Mouse (Mus musculus) limb, embryonic 13.5 days (tissue): Measurements from ENCODE around the gene Fktn. TPM values are rescaled to one million over a fixed set of nuclear protein-coding genes. Genes with fewer than 3 reads are reported as not detected.
"Not testable (repeated sequence)": the region's sequence is repeated elsewhere in the genome, so short reads cannot be mapped to it uniquely, and the experiment has no call there.

Source experiments
- ATAC-seq: fragments of 200-750 bp; cut with Nextera tagmentation; 2 replicates; pipeline ENCODE4 v1.8.0; 2017; ENCODE audit warnings: low read depth, moderate number of reproducible peaks, moderate TSS enrichment; ENCODE audit not compliant: low FRiP score
- H3K27ac ChIP-seq: fragments of 300-500 bp; sonication (generic); 2 replicates; pipeline ENCODE4 v1.5.1; 2015; ENCODE audit warnings: inconsistent platforms, mild to moderate bottlenecking, moderate library complexity
- H3K27me3 ChIP-seq: fragments of 300-500 bp; sonication (generic); 2 replicates; pipeline ENCODE4 v1.6.1; 2015; ENCODE audit warnings: mild to moderate bottlenecking, inconsistent platforms
- H3K36me3 ChIP-seq: fragments of 300-500 bp; sonication (generic); 2 replicates; pipeline ENCODE4 v1.6.1; 2015; ENCODE audit warnings: inconsistent platforms, mild to moderate bottlenecking, moderate library complexity
- H3K4me1 ChIP-seq: fragments of 300-500 bp; sonication (generic); 2 replicates; pipeline ENCODE4 v1.6.1; 2015; ENCODE audit warnings: inconsistent platforms
- H3K4me2 ChIP-seq: fragments of 300-500 bp; sonication (generic); replicated peaks from 2 replicates; pipeline ENCODE4 v1.6.1; 2015; ENCODE audit warnings: inconsistent platforms, mild to moderate bottlenecking, moderate library complexity
- H3K4me3 ChIP-seq: fragments of 300-500 bp; sonication (generic); 2 replicates; pipeline ENCODE4 v1.5.1; 2015; ENCODE audit warnings: moderate library complexity, mild to moderate bottlenecking, inconsistent platforms
- H3K9ac ChIP-seq: fragments of 300-500 bp; sonication (generic); 2 replicates; pipeline ENCODE4 v1.6.1; 2015; ENCODE audit warnings: mild to moderate bottlenecking, inconsistent platforms
- H3K9me3 ChIP-seq: fragments of 300-500 bp; sonication (generic); 2 replicates; pipeline ENCODE4 v1.6.1; 2016; ENCODE audit warnings: inconsistent platforms
- WGBS: fragments of 180-500 bp; shearing (Covaris S2); methylation state at CpG from one replicate; pipeline ENCODE4 v1.1.7; 2015; 5-methylcytosine and 5-hydroxymethylcytosine counted together
- polyA plus RNA-seq: library from polyadenylated mRNA; unstranded; fragments of >200 nt; fragmentation: Nextera tagmentation; extraction: Ambion mirVana; gene quantifications from 2 replicates; pipeline ENCODE4 v1.2.1, GENCODE M21; 2015

Fktn gene
- 12.6 and 13.4 TPM in 2 replicates for polyA plus RNA-seq

GRCm38 (mm10) chr4:53713704-53714050, at the start of gene Fktn:
Gene Fktn (plus strand): TSS chr4:53713998.
- peaks cover 4% of the 10 kb centered on the region; the same call in 1 of the 2 replicates for H3K36me3 ChIP-seq
- peak within 1 kb of the TSS; percentile 65 for H3K4me3 ChIP-seq
- peaks cover 8% of the 10 kb centered on the region; the same call in 1 of the 2 replicates for H3K4me1 ChIP-seq
- no peaks in the 10 kb centered on the region for H3K27me3 ChIP-seq
- no peaks in the 10 kb centered on the region for H3K9me3 ChIP-seq
- peak; percentile 79 for ATAC-seq
- peak within 1 kb of the TSS; percentile 79 for H3K27ac ChIP-seq
- 3% methylated on average over 7 of the region's 7 CpGs for WGBS
- peak within 1 kb of the TSS; percentile 87 for H3K9ac ChIP-seq
- peak within 1 kb of the TSS; percentile 86 for H3K4me2 ChIP-seq

GRCm38 (mm10) chr4:53682092-53682491, 31.7 kb upstream of the Fktn start:
- WGBS: 83% methylated on average over 8 of the region's 8 CpGs
- Histone ChIP-seq H3K9ac (no peak overlapping the region), H3K4me2 (no peak overlapping the region), H3K4me1 (no peaks in the 10 kb centered on the region), H3K27me3 (no peaks in the 10 kb centered on the region), H3K4me3 (no peak overlapping the region), H3K36me3 (peaks cover 31% of the 10 kb centered on the region), H3K27ac (no peak overlapping the region), H3K9me3 (no peaks in the 10 kb centered on the region)
- ATAC-seq: no peak

- WGBS: 91% methylated on average over 4 of the region's 4 CpGs
- H3K9me3 ChIP-seq: no peaks in the 10 kb centered on the region
- H3K4me2 ChIP-seq: no peak overlapping the region
- H3K36me3 ChIP-seq: peaks cover 14% of the 10 kb centered on the region
- no peaks in the 10 kb centered on the region for H3K27me3 ChIP-seq
- H3K9ac ChIP-seq: no peak overlapping the region
- H3K4me3 ChIP-seq: no peak overlapping the region
- H3K4me1 ChIP-seq: no peaks in the 10 kb centered on the region
- H3K27ac ChIP-seq: no peak overlapping the region
- no peak for ATAC-seq
Observed at GRCm38 (mm10) chr4:53688965-53689364, 24.8 kb upstream of the Fktn start.

- H3K4me2 ChIP-seq: no peak overlapping the region
- no peaks in the 10 kb centered on the region for H3K4me1 ChIP-seq
- WGBS: 70% methylated on average over 1 of the region's 1 CpGs
- H3K27ac ChIP-seq: no peak overlapping the region
- H3K36me3 ChIP-seq: peaks cover 20% of the 10 kb centered on the region
- H3K9ac ChIP-seq: no peak overlapping the region
- no peaks in the 10 kb centered on the region for H3K9me3 ChIP-seq
- H3K4me3 ChIP-seq: no peak overlapping the region
- H3K27me3 ChIP-seq: no peaks in the 10 kb centered on the region
- ATAC-seq: no peak
Observed at GRCm38 (mm10) chr4:53691418-53691817, 22.4 kb upstream of the Fktn start.

- H3K4me1 ChIP-seq, H3K4me2 ChIP-seq, ATAC-seq, H3K4me3 ChIP-seq, H3K27me3 ChIP-seq, H3K9ac ChIP-seq, H3K36me3 ChIP-seq, H3K27ac ChIP-seq, H3K9me3 ChIP-seq: not testable (repeated sequence)
Observed at GRCm38 (mm10) chr4:53709166-53709565, 4.6 kb upstream of the Fktn start.

GRCm38 (mm10) chr4:53710021-53710420, 3.8 kb upstream of the Fktn start:
- WGBS: 93% methylated on average over 2 of the region's 2 CpGs
- peaks cover 4% of the 10 kb centered on the region; the same call in 1 of the 2 replicates for H3K4me1 ChIP-seq
- no peak overlapping the region for H3K9ac ChIP-seq
- H3K36me3 ChIP-seq: no peaks in the 10 kb centered on the region
- ATAC-seq: no peak
- H3K4me3 ChIP-seq: no peak overlapping the region
- H3K27ac ChIP-seq: no peak overlapping the region
- no peaks in the 10 kb centered on the region for H3K9me3 ChIP-seq
- H3K4me2 ChIP-seq: no peak overlapping the region
- H3K27me3 ChIP-seq: no peaks in the 10 kb centered on the region

- Histone ChIP-seq H3K9me3 (no peaks in the 10 kb centered on the region), H3K4me2 (no peak overlapping the region), H3K36me3 (no peaks in the 10 kb centered on the region), H3K4me3 (no peak overlapping the region), H3K27me3 (no peaks in the 10 kb centered on the region), H3K4me1 (peaks cover 8% of the 10 kb centered on the region; the same call in 1 of the 2 replicates), H3K27ac (no peak overlapping the region), H3K9ac (no peak overlapping the region)
- ATAC-seq: no peak
- WGBS: 76% methylated on average over 6 of the region's 6 CpGs
Observed at GRCm38 (mm10) chr4:53710555-53711328, 3.1 kb upstream of the Fktn start.

- Histone ChIP-seq H3K27ac (peak overlapping the region; percentile 79), H3K9ac (peak overlapping the region; percentile 87), H3K9me3 (no peaks in the 10 kb centered on the region), H3K4me2 (peak overlapping the region; percentile 86), H3K4me1 (peaks cover 8% of the 10 kb centered on the region; the same call in 1 of the 2 replicates), H3K4me3 (peak overlapping the region; percentile 65), H3K36me3 (peaks cover 4% of the 10 kb centered on the region; the same call in 1 of the 2 replicates), H3K27me3 (no peaks in the 10 kb centered on the region)
- 4% methylated on average over 58 of the region's 58 CpGs for WGBS
- ATAC-seq: peak; percentile 96
Observed at GRCm38 (mm10) chr4:53714051-53714814, 435 bp downstream of the Fktn start.

GRCm38 (mm10) chr4:53715977-53716376, 2.2 kb downstream of the Fktn start:
- H3K27me3 ChIP-seq: no peaks in the 10 kb centered on the region
- H3K4me2 ChIP-seq: no peak overlapping the region
- no peak overlapping the region for H3K4me3 ChIP-seq
- H3K27ac ChIP-seq: no peak overlapping the region
- H3K4me1 ChIP-seq: peaks cover 8% of the 10 kb centered on the region; the same call in 1 of the 2 replicates
- H3K9me3 ChIP-seq: no peaks in the 10 kb centered on the region
- peaks cover 7% of the 10 kb centered on the region for H3K36me3 ChIP-seq
- ATAC-seq: no peak
- H3K9ac ChIP-seq: no peak overlapping the region

- Histone ChIP-seq H3K4me3 (no peak overlapping the region), H3K9ac (no peak overlapping the region), H3K36me3 (peaks cover 21% of the 10 kb centered on the region), H3K4me2 (no peak overlapping the region), H3K27me3 (no peaks in the 10 kb centered on the region), H3K27ac (no peak overlapping the region), H3K9me3 (no peaks in the 10 kb centered on the region), H3K4me1 (peaks cover 8% of the 10 kb centered on the region; the same call in 1 of the 2 replicates)
- WGBS: 85% methylated on average over 4 of the region's 4 CpGs
- no peak for ATAC-seq
Observed at GRCm38 (mm10) chr4:53717546-53717945, 3.7 kb downstream of the Fktn start.

GRCm38 (mm10) chr4:53718261-53718660, 4.5 kb downstream of the Fktn start:
- no peak overlapping the region for H3K4me3 ChIP-seq
- peaks cover 8% of the 10 kb centered on the region; the same call in 1 of the 2 replicates for H3K4me1 ChIP-seq
- H3K36me3 ChIP-seq: peaks cover 24% of the 10 kb centered on the region
- no peak overlapping the region for H3K27ac ChIP-seq
- WGBS: 76% methylated on average over 5 of the region's 5 CpGs
- no peaks in the 10 kb centered on the region for H3K27me3 ChIP-seq
- H3K9me3 ChIP-seq: no peaks in the 10 kb centered on the region
- no peak for ATAC-seq
- H3K4me2 ChIP-seq: no peak overlapping the region
- H3K9ac ChIP-seq: no peak overlapping the region

- 95% methylated on average over 4 of the region's 4 CpGs for WGBS
- Histone ChIP-seq H3K9me3 (no peaks in the 10 kb centered on the region), H3K9ac (no peak overlapping the region), H3K4me2 (no peak overlapping the region), H3K36me3 (peaks cover 45% of the 10 kb centered on the region), H3K4me3 (no peak overlapping the region), H3K4me1 (no peaks in the 10 kb centered on the region), H3K27me3 (no peaks in the 10 kb centered on the region), H3K27ac (no peak overlapping the region)
- no peak for ATAC-seq
Observed at GRCm38 (mm10) chr4:53722506-53722905, 8.7 kb downstream of the Fktn start.
